In the genomic region with DNA sequence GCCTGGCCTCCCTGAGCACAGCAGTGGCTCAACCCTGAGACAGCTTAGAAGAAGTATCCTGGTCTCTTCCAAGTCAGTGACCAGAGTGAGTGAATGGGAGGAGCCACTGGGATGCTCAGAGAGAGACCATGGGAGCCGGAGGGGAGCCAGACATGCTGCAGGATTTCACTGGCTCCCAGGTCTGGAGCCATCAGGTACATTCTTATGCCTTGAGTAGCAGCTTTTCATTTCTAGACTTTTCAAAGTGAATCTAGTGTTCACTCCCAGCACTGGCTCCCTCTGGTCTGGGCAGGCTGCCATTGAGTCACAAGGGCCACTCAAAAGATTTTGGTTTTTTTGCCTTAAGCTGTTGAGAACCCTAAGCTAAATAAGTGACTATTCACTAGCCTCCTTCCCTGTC, we compare ENCODE assay signal across 12 mouse cellular contexts. TPM values are rescaled to one million over a fixed set of nuclear protein-coding genes. Genes with fewer than 3 reads are reported as not detected.
DNase-seq lines count a peak whose midpoint lies in the region; ATAC-seq and TF ChIP-seq lines count a peak whose summit lies in the region.
"Had no signal": no experiment of that assay in that cellular context is flagged by ENCODE, and none has a peak within 500 bp of the region (broad histone marks: within the 10 kb centered on the region; RNA-seq: fewer than 3 reads in every experiment).

No protein-coding gene starts in this region.

- WGBS in kidney, adult 2 months, result 52% methylated on average over 1 of the region's 1 CpGs
- WGBS in kidney, embryonic 14.5 days, result 68% methylated on average over 1 of the region's 1 CpGs

- H3K36me3 ChIP-seq in kidney, adult 2 months (ENCODE audit: control insufficient read depth, insufficient read depth, low read length), result no peaks in the 10 kb centered on the region
- no peaks in the 10 kb centered on the region for H3K36me3 ChIP-seq in kidney, embryonic 14.5 days (ENCODE audit: control insufficient read depth, insufficient read depth, low read length)
- H3K36me3 ChIP-seq: hindbrain, embryonic 15.5 days; limb, embryonic 15.5 days had no signal

- H3K4me3 ChIP-seq in kidney, adult 2 months (ENCODE audit: insufficient read depth, low read depth, low read length), result no peak overlapping the region
- no peak overlapping the region for H3K4me3 ChIP-seq in kidney, embryonic 14.5 days (ENCODE audit: low read length)
- H3K4me3 ChIP-seq: heart, adult 2 months; hindbrain, embryonic 15.5 days; limb, embryonic 15.5 days had no signal

- H3K4me1 ChIP-seq in kidney, adult 2 months (ENCODE audit: control insufficient read depth, insufficient read depth, low read length), result peaks cover 19% of the 10 kb centered on the region
- no peaks in the 10 kb centered on the region for H3K4me1 ChIP-seq in kidney, embryonic 14.5 days (ENCODE audit: control insufficient read depth, insufficient read depth, low read length)
- H3K4me1 ChIP-seq: hindbrain, embryonic 15.5 days had no signal

- peak; percentile 42 for DNase-seq in adrenal gland, adult 2 months
- no peak for DNase-seq in adrenal gland, adult 18-20 months (ENCODE audit: low spot score in 2 of 2)
- peak; percentile 66 for DNase-seq in kidney, adult 2 months
- peak; percentile 41 for DNase-seq in 3134 (ENCODE audit: extremely low read depth, insufficient read length, low spot score)
- DNase-seq in lung, adult 18-20 months, result peak; percentile 81 to 83
- no peak for DNase-seq in frontal cortex, postnatal 10 days (ENCODE audit: low spot score in 2 of 2)
- DNase-seq in frontal cortex, postnatal 36 days (ENCODE audit: low spot score in 2 of 2), result no peak

- no peaks in the 10 kb centered on the region for H3K27me3 ChIP-seq in kidney, adult 2 months (replicated peaks; ENCODE audit: control insufficient read depth, insufficient read depth, low read length)
- H3K27me3 ChIP-seq in kidney, embryonic 14.5 days (ENCODE audit: control insufficient read depth, insufficient read depth, low read length), result no peaks in the 10 kb centered on the region
- H3K27me3 ChIP-seq: hindbrain, embryonic 15.5 days; limb, embryonic 15.5 days had no signal

- no peak for TF ChIP-seq POLR2A in kidney, adult 2 months (IDR thresholded peaks at IDR 0.05; ENCODE audit: low read depth, low read length)

- H3K27ac ChIP-seq in kidney, adult 2 months (ENCODE audit: insufficient read depth, low read depth, low read length), result no peak overlapping the region
- H3K27ac ChIP-seq in kidney, embryonic 14.5 days (ENCODE audit: low read depth, low read length), result no peak overlapping the region
- H3K27ac ChIP-seq: heart, adult 2 months; hindbrain, embryonic 15.5 days; limb, embryonic 15.5 days had no signal

- no peak overlapping the region for H3K9ac ChIP-seq in kidney, embryonic 14.5 days (ENCODE audit: low read depth, low read length)
- H3K9ac ChIP-seq: hindbrain, embryonic 15.5 days; limb, embryonic 15.5 days had no signal

- no peaks in the 10 kb centered on the region for H3K9me3 ChIP-seq in kidney, embryonic 14.5 days (ENCODE audit: control insufficient read depth, low read length)
- H3K9me3 ChIP-seq: hindbrain, embryonic 15.5 days; limb, embryonic 15.5 days had no signal

- no peak for TF ChIP-seq CTCF in kidney, adult 2 months (conservative IDR thresholded peaks at IDR 0.05; ENCODE audit: insufficient read depth, insufficient read length, low read depth, low read length)

- no peak overlapping the region for H3K4me2 ChIP-seq in kidney, embryonic 14.5 days (replicated peaks; ENCODE audit: low read depth, low read length)
- H3K4me2 ChIP-seq: hindbrain, embryonic 15.5 days; limb, embryonic 15.5 days had no signal

- no peak for ATAC-seq in kidney, embryonic 14.5 days (ENCODE audit: low FRiP score, low TSS enrichment)
- ATAC-seq: forebrain, embryonic 16.5 days had no signal

RNA-seq across cellular contexts. Expression of a gene that starts 31.5 kb away (rescaled TPM):
- total RNA-seq in adrenal gland, adult 2 months (2021), result 10 to 100 TPM; 70.3 to 81.8 TPM
- polyA plus RNA-seq in adrenal gland, adult 2 months (2012; rRNA removed), result 21.7 and 25.4 TPM in 2 replicates
- total RNA-seq in adrenal gland, adult 18-20 months (2021), result 10 to 100 TPM; 73.1 to 79.5 TPM
- polyA plus RNA-seq in kidney, adult 2 months (2012; rRNA removed), result 20.8 and 21.1 TPM in 2 replicates
- polyA plus RNA-seq in kidney, embryonic 14.5 days (2014; fragmentation: Nextera tagmentation; extraction: Ambion mirVana), result 46.2 and 91.4 TPM in 2 replicates

Comparison
In these comparisons a context has a peak if more than half of its experiments do, and no peak if none do; other contexts are left out.
1. DNase-seq: peak in adrenal gland, adult 2 months (single experiment), kidney, adult 2 months (single experiment), 3134 (single experiment) and lung, adult 18-20 months (2 of 2); none in adrenal gland, adult 18-20 months (0 of 2), frontal cortex, postnatal 10 days (0 of 2) and frontal cortex, postnatal 36 days (0 of 2).